Mouse (Mus musculus) forebrain, embryonic 10.5 days (tissue): ENCODE measurements at regions not wholly inside any gene's neighbourhood (a gene's known extent, or its start where the extent isn't known, plus 50 kb on each side); places are given as distances from the start of the nearest gene placed in this dataset.
A peak's percentile ranks its signal among the peaks of the same experiment; 100 is the strongest.

Experiments used
- DNase-seq: peaks from one replicate; pipeline ENCODE4 v3.0.0-alpha.2; 2017; ENCODE audit warnings: low spot score; ENCODE audit errors: extremely low spot score
- H3K27ac ChIP-seq: fragments of 300-500 bp; sonication (generic); 2 replicates; pipeline ENCODE4 v1.5.1; 2016; ENCODE audit warnings: mild to moderate bottlenecking
- H3K27me3 ChIP-seq: fragments of 300-500 bp; sonication (generic); 2 replicates; pipeline ENCODE4 v1.6.1; 2016; ENCODE audit warnings: mild to moderate bottlenecking; ENCODE audit not compliant: poor library complexity, severe bottlenecking
- H3K36me3 ChIP-seq: fragments of 300-500 bp; sonication (generic); replicated peaks from 2 replicates; pipeline ENCODE4 v1.6.1; 2016; ENCODE audit warnings: mild to moderate bottlenecking, moderate library complexity
- H3K4me1 ChIP-seq: fragments of 300-500 bp; sonication (generic); 2 replicates; pipeline ENCODE4 v1.6.1; 2016
- H3K4me3 ChIP-seq: fragments of 300-500 bp; sonication (generic); 2 replicates; pipeline ENCODE4 v1.5.1; 2016; ENCODE audit warnings: mild to moderate bottlenecking, moderate library complexity
- H3K9me3 ChIP-seq: fragments of 300-500 bp; sonication (generic); 2 replicates; pipeline ENCODE4 v1.6.1; 2016; ENCODE audit warnings: mild to moderate bottlenecking, moderate library complexity
- WGBS: fragments of 180-500 bp; shearing (Covaris S2); methylation state at CpG from one replicate; pipeline ENCODE4 v1.1.7; 2016; 5-methylcytosine and 5-hydroxymethylcytosine counted together

DNA sequence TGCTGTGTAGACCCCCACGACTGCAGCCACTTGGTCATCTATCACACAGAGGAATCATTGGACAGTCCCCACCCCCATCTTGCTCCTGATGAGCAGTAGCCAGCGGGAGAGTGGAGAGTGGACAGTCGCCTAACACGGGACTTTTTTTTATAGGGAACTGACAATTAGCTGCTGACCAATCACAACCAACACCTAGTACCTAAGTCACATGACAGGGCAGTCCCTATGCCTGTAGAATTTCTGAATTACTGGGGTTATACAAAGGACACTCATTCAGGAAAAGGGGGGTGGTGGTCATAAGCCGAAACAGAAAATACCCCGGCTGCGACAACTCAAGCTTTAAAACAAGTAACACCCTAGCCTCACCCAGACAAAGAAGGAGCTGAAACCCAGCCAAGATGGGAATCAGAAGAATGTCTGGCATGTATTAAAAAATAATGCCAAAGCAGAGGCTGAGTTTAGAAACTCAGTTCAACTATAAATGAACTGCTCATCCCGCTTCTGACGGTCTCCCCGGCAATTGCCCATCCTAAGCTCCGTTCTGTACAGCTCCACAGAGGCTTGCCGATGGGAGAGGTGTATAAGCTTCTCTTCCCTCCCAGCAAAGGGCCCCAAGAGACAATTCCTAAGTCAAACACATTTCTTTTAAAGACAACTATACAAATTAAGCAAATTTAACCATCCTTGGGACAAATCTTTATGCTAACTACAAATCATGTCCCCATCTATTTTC, 313.8 kb downstream of the Tex13c3 start:
- peak; percentile 15 for DNase-seq

GRCm38 (mm10) chrX:19165891-19166644, 315.1 kb downstream of the Tex13c3 start:
- 83% methylated on average over 5 of the region's 5 CpGs for WGBS
- H3K27me3 ChIP-seq, result no peaks in the 10 kb centered on the region

More for the DNA sequence above, 313.8 kb downstream of the Tex13c3 start:
- 63% methylated on average over 12 of the region's 12 CpGs for WGBS
- H3K27ac ChIP-seq, result no peak overlapping the region
- no peaks in the 10 kb centered on the region for H3K27me3 ChIP-seq
- H3K36me3 ChIP-seq, result no peaks in the 10 kb centered on the region
- H3K4me1 ChIP-seq, result 0 out of 2 replicates have a peak, but pooled peaks cover 7% of the 10 kb centered on the region
- no peaks in the 10 kb centered on the region for H3K9me3 ChIP-seq
- peak overlapping the region; percentile 27 for H3K4me3 ChIP-seq

GRCm38 (mm10) chrX:19164151-19164550, 317.0 kb downstream of the Tex13c3 start:
- H3K36me3 ChIP-seq, result no peaks in the 10 kb centered on the region
- no peak overlapping the region for H3K27ac ChIP-seq
- no peak for DNase-seq
- 0 out of 2 replicates have a peak, but pooled peaks cover 7% of the 10 kb centered on the region for H3K4me1 ChIP-seq
- 84% methylated on average over 5 of the region's 5 CpGs for whole genome bisulfite sequencing
- no peak overlapping the region for H3K4me3 ChIP-seq
- no peaks in the 10 kb centered on the region for H3K27me3 ChIP-seq
- no peaks in the 10 kb centered on the region for H3K9me3 ChIP-seq

More at GRCm38 (mm10) chrX:19165891-19166644, 315.1 kb downstream of the Tex13c3 start:
- no peaks in the 10 kb centered on the region for H3K36me3 ChIP-seq
- no peak overlapping the region for H3K4me3 ChIP-seq
- H3K4me1 ChIP-seq, result 0 out of 2 replicates have a peak, but pooled peaks cover 7% of the 10 kb centered on the region
- no peak for DNase-seq
- H3K27ac ChIP-seq, result no peak overlapping the region
- H3K9me3 ChIP-seq, result no peaks in the 10 kb centered on the region

DNA sequence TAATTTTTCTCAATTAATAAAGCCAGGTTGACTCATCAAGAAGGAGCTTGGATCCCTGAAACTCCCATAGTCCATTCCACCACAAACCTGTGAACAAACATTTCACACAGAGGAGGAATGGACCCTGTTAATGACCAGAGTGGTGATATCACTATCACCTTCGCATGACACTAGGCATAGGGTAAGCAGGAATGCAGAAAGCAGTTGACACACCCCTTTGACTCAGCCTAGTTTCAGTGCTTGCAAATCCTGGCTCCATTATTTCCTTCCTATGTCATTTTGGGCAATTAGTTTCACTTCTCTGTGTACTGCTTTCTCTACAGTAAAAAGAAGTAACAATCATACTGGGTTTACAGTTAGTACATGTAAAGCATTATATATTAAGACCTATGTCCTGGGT, 318.2 kb downstream of the Tex13c3 start:
- H3K27ac ChIP-seq, result no peak overlapping the region
- no peak for DNase-seq
- no peak overlapping the region for H3K4me3 ChIP-seq
- 90% methylated on average over 1 of the region's 1 CpGs for WGBS
- 0 out of 2 replicates have a peak, but pooled peaks cover 7% of the 10 kb centered on the region for H3K4me1 ChIP-seq
- no peaks in the 10 kb centered on the region for H3K9me3 ChIP-seq
- no peaks in the 10 kb centered on the region for H3K36me3 ChIP-seq
- no peaks in the 10 kb centered on the region for H3K27me3 ChIP-seq

DNA sequence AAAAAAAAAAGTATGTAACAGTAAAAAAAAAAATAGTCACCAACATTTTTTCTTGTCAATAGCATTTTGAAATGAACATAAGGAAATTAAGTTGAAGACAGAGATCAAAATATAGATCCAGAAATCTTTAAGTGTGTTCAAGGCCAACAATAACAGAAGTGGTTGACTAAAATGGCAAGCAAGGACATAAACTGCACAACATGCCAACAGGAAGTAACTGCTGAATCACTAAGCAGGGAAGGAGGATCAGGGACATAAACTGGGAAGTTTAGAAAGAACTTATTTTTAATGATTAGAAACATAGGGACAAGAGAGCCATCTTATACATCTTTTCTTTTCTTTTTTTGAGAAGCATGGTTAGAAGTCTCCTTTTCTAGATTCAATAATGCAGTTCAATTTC, 318.8 kb downstream of the Tex13c3 start:
- Histone ChIP-seq H3K27me3 (no peaks in the 10 kb centered on the region), H3K27ac (no peak overlapping the region), H3K4me3 (no peak overlapping the region), H3K36me3 (no peaks in the 10 kb centered on the region), H3K4me1 (0 out of 2 replicates have a peak, but pooled peaks cover 6% of the 10 kb centered on the region), H3K9me3 (no peaks in the 10 kb centered on the region)
- no peak for DNase-seq

DNA sequence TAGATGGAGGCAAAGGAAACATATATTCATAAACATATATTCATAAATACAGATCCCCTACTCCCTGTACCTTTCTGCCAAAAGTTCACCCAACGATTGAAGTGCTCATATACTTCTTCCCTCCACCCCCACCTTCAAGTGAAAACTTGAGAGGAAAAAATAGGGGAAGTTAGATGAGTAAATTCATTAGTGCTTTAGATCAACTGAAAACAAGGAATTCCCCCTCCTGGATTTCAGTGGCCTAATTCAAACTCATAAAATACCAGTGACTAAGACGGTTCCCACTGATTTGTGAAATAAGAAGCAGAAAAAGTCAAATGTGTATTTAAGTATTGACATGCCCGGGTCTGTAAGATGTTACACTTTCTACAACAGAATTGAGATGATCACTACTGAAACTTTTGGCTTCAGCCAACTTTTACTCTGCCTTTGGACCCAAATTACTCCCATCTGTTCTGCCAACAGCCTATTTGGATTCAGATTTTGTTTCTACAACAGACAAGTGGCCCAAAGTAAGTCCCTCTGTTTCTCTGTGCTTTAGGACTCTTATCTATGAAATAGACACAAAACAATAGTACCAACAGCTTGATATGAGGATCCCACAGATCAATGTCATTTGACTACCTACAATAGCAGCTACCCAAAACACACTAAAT, 320.7 kb downstream of the Tex13c3 start:
- Histone ChIP-seq H3K4me1 (no peaks in the 10 kb centered on the region), H3K9me3 (no peaks in the 10 kb centered on the region), H3K36me3 (no peaks in the 10 kb centered on the region), H3K4me3 (no peak overlapping the region), H3K27me3 (no peaks in the 10 kb centered on the region), H3K27ac (no peak overlapping the region)
- 80% methylated on average over 3 of the region's 3 CpGs for WGBS
- DNase-seq, result no peak

GRCm38 (mm10) chrX:19157464-19158203, 323.5 kb downstream of the Tex13c3 start:
- H3K36me3 ChIP-seq, result no peaks in the 10 kb centered on the region
- no peak for DNase-seq
- no peak overlapping the region for H3K4me3 ChIP-seq
- no peak overlapping the region for H3K27ac ChIP-seq
- WGBS, result 83% methylated on average over 6 of the region's 6 CpGs
- no peaks in the 10 kb centered on the region for H3K9me3 ChIP-seq
- no peaks in the 10 kb centered on the region for H3K4me1 ChIP-seq
- no peaks in the 10 kb centered on the region for H3K27me3 ChIP-seq

- Histone ChIP-seq H3K4me1 (no peaks in the 10 kb centered on the region), H3K4me3 (no peak overlapping the region), H3K27me3 (no peaks in the 10 kb centered on the region), H3K36me3 (no peaks in the 10 kb centered on the region), H3K27ac (no peak overlapping the region), H3K9me3 (no peaks in the 10 kb centered on the region)
- WGBS, result 81% methylated on average over 2 of the region's 2 CpGs
- no peak for DNase-seq
These were observed 327.5 kb downstream of the Tex13c3 start for GRCm38 (mm10) chrX:19153619-19154018.

GRCm38 (mm10) chrX:19152170-19152861, 328.8 kb downstream of the Tex13c3 start:
- H3K27me3 ChIP-seq, result no peaks in the 10 kb centered on the region
- no peaks in the 10 kb centered on the region for H3K9me3 ChIP-seq
- WGBS, result 100% methylated on average over 1 of the region's 1 CpGs
- H3K4me3 ChIP-seq, result no peak overlapping the region
- H3K27ac ChIP-seq, result no peak overlapping the region
- DNase-seq, result no peak
- no peaks in the 10 kb centered on the region for H3K4me1 ChIP-seq
- no peaks in the 10 kb centered on the region for H3K36me3 ChIP-seq

DNA sequence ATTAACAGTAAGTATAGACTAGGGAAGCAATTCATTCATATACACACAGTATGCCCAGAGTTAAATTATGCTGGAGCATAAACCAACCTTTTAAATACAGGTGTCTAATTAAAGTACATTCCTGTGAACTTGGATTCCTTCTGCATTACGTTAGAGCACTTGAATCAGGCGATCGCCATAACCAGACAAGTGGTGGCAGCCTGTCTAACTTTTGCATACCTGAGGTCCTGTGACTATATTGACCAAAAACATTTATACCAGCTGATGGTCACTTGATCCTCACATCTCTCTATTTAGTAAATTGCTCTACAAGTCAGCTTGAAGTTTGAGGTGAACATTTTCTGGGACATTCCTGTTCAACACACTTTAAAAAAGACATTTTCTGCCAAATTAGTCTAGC, 330.5 kb downstream of the Tex13c3 start:
- Histone ChIP-seq H3K4me3 (no peak overlapping the region), H3K9me3 (no peaks in the 10 kb centered on the region), H3K27me3 (no peaks in the 10 kb centered on the region), H3K36me3 (no peaks in the 10 kb centered on the region), H3K27ac (no peak overlapping the region), H3K4me1 (no peaks in the 10 kb centered on the region)
- WGBS, result 99% methylated on average over 3 of the region's 3 CpGs
- DNase-seq, result no peak

GRCm38 (mm10) chrX:19148672-19149071, 332.4 kb downstream of the Tex13c3 start:
- no peak for DNase-seq
- Histone ChIP-seq H3K36me3 (no peaks in the 10 kb centered on the region), H3K4me1 (no peaks in the 10 kb centered on the region), H3K27me3 (no peaks in the 10 kb centered on the region), H3K27ac (no peak overlapping the region), H3K4me3 (no peak overlapping the region), H3K9me3 (no peaks in the 10 kb centered on the region)
- whole genome bisulfite sequencing, result 89% methylated on average over 1 of the region's 1 CpGs

DNA sequence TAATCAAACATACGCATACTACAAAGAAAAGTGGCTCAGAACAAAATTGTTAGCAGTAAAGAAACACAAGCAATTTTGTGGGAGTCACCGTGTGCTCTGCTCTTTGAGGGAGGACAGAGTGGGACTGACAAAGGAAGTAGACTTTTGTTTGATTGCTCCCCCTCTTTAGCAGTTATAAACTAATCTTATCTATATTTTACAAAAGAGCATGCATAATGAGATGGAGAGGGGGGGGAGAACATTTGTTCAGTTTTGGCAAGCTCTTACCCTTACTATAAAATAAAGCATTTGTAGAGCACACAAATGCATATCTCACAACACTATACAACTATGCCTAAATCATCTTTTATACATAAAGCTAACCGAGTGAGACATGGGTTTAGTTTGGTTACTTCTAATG, 332.9 kb downstream of the Tex13c3 start:
- H3K27me3 ChIP-seq, result no peaks in the 10 kb centered on the region
- no peaks in the 10 kb centered on the region for H3K9me3 ChIP-seq
- no peak overlapping the region for H3K27ac ChIP-seq
- no peaks in the 10 kb centered on the region for H3K36me3 ChIP-seq
- DNase-seq, result no peak
- 92% methylated on average over 3 of the region's 3 CpGs for WGBS
- no peaks in the 10 kb centered on the region for H3K4me1 ChIP-seq
- no peak overlapping the region for H3K4me3 ChIP-seq
